Mouse (Mus musculus): ENCODE data around the gene Olfr1410.

DNA sequence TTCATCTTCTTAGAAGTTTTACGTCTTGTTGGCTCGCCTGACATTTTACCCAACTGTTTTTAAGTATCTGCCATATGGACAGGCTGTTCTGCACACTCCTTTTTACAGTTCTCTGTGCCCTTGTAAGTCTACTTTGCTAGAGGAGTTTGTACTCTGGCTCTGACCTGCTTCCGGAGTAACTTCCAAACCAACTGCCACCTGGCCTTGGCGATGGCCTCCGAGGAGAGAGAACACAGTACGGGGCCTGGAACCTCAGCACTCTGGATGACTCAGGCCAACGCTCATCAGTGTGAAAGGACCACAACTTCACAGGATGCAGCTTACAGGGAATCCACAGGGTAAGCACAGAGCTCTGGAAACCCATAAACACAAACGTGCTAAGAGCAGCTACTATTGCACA lies 28.1 kb downstream of the Olfr1410 start:
- no peak for TF ChIP-seq CTCF (IDR thresholded peaks at IDR 0.05; ENCODE audit: low read depth)
- no peak for TF ChIP-seq EP300 (optimal IDR thresholded peaks at IDR 0.05)
